Mouse (Mus musculus): ENCODE results near the gene Camk2g.

DNA sequence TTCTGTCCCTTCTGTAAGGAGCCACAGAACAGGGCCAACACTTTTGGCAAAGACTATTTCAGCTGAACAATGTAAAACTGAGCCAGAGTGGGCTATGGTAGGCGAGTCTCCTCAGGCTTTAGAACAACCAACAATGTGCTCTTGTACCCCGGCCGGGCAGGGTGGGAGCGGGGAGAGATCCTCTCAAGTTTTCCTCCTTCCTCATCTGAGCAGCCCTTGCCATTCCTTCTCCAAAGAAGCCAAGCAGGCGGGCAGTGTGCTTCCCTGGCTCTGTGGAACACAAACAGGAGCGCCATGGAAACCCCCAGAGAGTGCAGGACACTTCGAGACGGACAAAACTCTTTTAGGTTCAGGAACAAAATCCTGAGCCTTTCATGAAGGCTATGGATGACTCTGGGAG is 15.4 kb downstream of the Camk2g start:
- TF ChIP-seq POLR2A (IDR thresholded peaks at IDR 0.05; ENCODE audit: control insufficient read depth, low read depth, low read length) (no peak), CTCF (IDR thresholded peaks at IDR 0.05; ENCODE audit: control insufficient read depth, insufficient read depth, insufficient replicate concordance, low read depth, low read length) (no peak)
